Mouse (Mus musculus): ENCODE measurements around the gene Slc25a41.
"Not testable (repeated sequence)": the region's sequence is repeated elsewhere in the genome, so short reads cannot be mapped to it uniquely, and the experiment has no call there.

The Slc25a41 gene

GRCm38 (mm10) chr17:57041554-57041953 lies at the start of gene Slc25a41:
Slc25a41 (minus strand) TSS chr17:57041654.
- no peak for DNase-seq (ENCODE audit: extremely low read depth, insufficient read length, low spot score)

- DNase-seq (ENCODE audit: extremely low read depth, insufficient read length, low spot score): no peak
Measured at GRCm38 (mm10) chr17:57087049-57087832, 45.8 kb upstream of the Slc25a41 start, which contains the start of gene Tubb4a. Tubb4a (minus strand) TSS chr17:57087782.

GRCm38 (mm10) chr17:57085970-57086757 lies 44.7 kb upstream of the Slc25a41 start:
- DNase-seq (ENCODE audit: extremely low read depth, insufficient read length, low spot score): no peak

- DNase-seq (ENCODE audit: extremely low read depth, insufficient read length, low spot score): no peak
Measured at GRCm38 (mm10) chr17:57082481-57082880, 41.0 kb upstream of the Slc25a41 start.

GRCm38 (mm10) chr17:57081234-57081842 lies 39.9 kb upstream of the Slc25a41 start:
- DNase-seq (ENCODE audit: extremely low read depth, insufficient read length, low spot score): no peak

- DNase-seq (ENCODE audit: extremely low read depth, insufficient read length, low spot score): no peak
Measured at GRCm38 (mm10) chr17:57079919-57080318, 38.5 kb upstream of the Slc25a41 start.

- DNase-seq (ENCODE audit: extremely low read depth, insufficient read length, low spot score): no peak
Measured at GRCm38 (mm10) chr17:57078336-57078735, 36.9 kb upstream of the Slc25a41 start, which contains the start of gene Dennd1c. Dennd1c (minus strand) TSS chr17:57078514.

GRCm38 (mm10) chr17:57076916-57077315 lies 35.5 kb upstream of the Slc25a41 start:
- DNase-seq (ENCODE audit: extremely low read depth, insufficient read length, low spot score): no peak

- DNase-seq (ENCODE audit: extremely low read depth, insufficient read length, low spot score): no peak
Measured at GRCm38 (mm10) chr17:57070699-57071098, 29.2 kb upstream of the Slc25a41 start.

GRCm38 (mm10) chr17:57070272-57070671 lies 28.8 kb upstream of the Slc25a41 start:
- DNase-seq (ENCODE audit: extremely low read depth, insufficient read length, low spot score): no peak

- no peak for DNase-seq (ENCODE audit: extremely low read depth, insufficient read length, low spot score)
Measured at GRCm38 (mm10) chr17:57066908-57067307, 25.5 kb upstream of the Slc25a41 start.

- DNase-seq (ENCODE audit: extremely low read depth, insufficient read length, low spot score): no peak
Measured at GRCm38 (mm10) chr17:57063031-57063430, 21.6 kb upstream of the Slc25a41 start.

GRCm38 (mm10) chr17:57062548-57062947 lies 21.1 kb upstream of the Slc25a41 start:
- DNase-seq (ENCODE audit: extremely low read depth, insufficient read length, low spot score): no peak

- DNase-seq (ENCODE audit: extremely low read depth, insufficient read length, low spot score): no peak
Measured at GRCm38 (mm10) chr17:57062011-57062521, 20.6 kb upstream of the Slc25a41 start.

- DNase-seq (ENCODE audit: extremely low read depth, insufficient read length, low spot score): no peak
Measured at GRCm38 (mm10) chr17:57061069-57061468, 19.6 kb upstream of the Slc25a41 start.

- peak; percentile 92 for DNase-seq (ENCODE audit: extremely low read depth, insufficient read length, low spot score)
Measured at GRCm38 (mm10) chr17:57060231-57060801, 18.9 kb upstream of the Slc25a41 start.

- no peak for DNase-seq (ENCODE audit: extremely low read depth, insufficient read length, low spot score)
Measured at GRCm38 (mm10) chr17:57059486-57059977, 18.1 kb upstream of the Slc25a41 start, which contains the start of gene Slc25a23. Slc25a23 (minus strand) TSS chr17:57059863.

- DNase-seq (ENCODE audit: extremely low read depth, insufficient read length, low spot score): no peak
Measured at GRCm38 (mm10) chr17:57058891-57059485, 17.5 kb upstream of the Slc25a41 start, which contains the start of gene Crb3. Crb3 (plus strand) TSS chr17:57059105.

- no peak for DNase-seq (ENCODE audit: extremely low read depth, insufficient read length, low spot score)
Measured at GRCm38 (mm10) chr17:57056246-57056645, 14.8 kb upstream of the Slc25a41 start.

GRCm38 (mm10) chr17:57051679-57052078 lies 10.2 kb upstream of the Slc25a41 start:
- not testable (repeated sequence) for DNase-seq (ENCODE audit: extremely low read depth, insufficient read length, low spot score)

All from 3134 (cell line).